Mouse (Mus musculus): Measurements from ENCODE around the gene C2cd6.

The C2cd6 gene

DNA sequence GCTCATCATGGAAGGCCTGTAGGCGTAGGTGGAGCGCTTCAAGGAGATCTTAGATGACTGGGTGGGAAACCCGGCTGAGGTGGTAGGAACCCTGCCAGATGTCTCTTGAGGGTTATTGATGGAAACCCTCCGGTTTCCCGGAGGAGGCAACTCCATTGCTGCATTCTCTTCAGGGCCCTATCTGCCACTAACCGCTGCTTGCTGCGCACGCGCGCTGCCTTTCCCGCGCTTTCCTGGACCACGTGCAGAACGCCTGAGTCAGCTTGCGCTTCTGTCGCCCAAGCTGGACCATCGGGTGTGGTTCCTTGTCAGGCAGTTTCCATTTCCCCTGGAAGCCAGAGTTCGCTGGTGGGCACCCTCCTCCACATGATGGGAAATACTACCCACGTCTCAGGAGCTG is at the start of gene C2cd6:
Gene C2cd6 (minus strand): TSS at position 196 of the 400 bp plus-strand sequence.
- no peak for DNase-seq (ENCODE audit: low spot score in 2 of 2)

DNA sequence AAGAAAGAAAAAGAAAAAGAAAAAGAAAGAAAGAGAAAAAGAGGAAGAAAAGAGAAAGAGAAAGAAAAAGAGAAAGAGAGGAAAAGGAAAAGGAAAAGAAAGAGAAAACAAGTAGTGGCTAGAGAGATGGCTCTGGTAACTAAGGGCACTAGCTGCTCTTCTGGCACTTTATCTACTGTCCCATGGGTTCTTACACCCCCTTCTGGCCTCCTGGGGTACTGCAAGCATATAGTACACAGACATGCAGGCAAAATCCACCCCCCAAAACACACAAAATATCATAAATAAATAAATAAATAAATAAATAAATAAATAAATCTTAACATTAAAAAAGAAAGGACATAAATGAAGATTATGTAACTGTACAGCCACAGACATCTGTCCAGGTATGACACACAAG is 48.1 kb upstream of the C2cd6 start:
- DNase-seq (ENCODE audit: low spot score in 2 of 2), result peak; percentile 62 to 77

DNA sequence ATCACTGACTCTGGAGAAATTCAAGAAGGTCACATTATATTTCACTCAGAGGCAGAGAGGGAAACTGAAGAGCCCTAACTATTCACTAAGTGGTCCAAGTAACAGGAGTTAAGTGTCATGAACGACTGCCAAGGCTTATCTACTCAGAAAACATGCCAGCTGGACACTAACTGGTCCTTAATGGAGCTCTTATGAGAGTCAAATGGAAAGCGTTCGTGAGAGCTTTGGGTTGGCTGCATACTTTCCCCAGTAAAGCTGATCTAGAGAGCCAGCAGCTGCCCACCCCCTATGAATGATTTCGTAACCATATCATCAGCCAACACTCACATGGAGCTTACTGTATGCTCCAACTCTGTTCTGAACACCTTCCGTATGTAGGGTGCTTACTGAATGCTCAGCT is 39.7 kb upstream of the C2cd6 start:
- no peak for DNase-seq (ENCODE audit: low spot score in 2 of 2)

DNA sequence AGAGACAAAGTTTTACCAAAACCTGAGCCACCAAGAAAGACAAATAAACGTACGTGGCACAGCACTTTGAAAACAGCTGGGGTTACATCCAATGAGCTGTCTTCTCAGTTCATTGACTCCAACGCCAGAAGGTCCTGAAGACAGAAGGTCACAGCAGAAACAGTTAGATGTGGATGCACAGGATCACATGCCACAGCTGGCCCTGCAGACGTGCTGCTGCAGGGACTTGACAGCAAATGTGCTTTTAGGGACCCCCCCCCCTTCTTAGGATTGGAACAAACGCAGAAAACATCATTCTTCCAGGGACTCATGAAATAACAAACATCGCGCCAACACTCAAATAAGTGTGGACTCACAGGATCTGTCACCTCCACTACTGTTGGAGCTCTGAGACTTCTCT is 34.2 kb upstream of the C2cd6 start:
- no peak for DNase-seq (ENCODE audit: low spot score in 2 of 2)

DNA sequence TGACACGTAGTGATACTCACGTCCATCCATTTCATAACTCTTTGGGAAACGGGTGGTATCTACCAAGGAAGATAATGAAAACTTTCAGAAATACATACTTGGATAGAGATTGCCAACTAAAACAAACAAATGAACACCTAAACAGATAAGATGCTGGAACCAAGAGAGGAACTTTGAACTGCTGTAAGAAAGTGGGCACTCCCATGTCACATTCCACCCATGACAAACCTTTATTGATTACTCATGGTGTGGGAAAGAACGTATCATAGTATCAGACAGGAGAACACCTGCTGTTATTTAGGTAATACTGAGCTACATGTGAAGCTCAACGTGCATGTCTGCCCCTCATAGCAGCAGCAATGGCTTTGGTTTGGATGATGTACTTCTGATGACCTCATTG is 30.9 kb upstream of the C2cd6 start:
- no peak for DNase-seq (ENCODE audit: low spot score in 2 of 2)

DNA sequence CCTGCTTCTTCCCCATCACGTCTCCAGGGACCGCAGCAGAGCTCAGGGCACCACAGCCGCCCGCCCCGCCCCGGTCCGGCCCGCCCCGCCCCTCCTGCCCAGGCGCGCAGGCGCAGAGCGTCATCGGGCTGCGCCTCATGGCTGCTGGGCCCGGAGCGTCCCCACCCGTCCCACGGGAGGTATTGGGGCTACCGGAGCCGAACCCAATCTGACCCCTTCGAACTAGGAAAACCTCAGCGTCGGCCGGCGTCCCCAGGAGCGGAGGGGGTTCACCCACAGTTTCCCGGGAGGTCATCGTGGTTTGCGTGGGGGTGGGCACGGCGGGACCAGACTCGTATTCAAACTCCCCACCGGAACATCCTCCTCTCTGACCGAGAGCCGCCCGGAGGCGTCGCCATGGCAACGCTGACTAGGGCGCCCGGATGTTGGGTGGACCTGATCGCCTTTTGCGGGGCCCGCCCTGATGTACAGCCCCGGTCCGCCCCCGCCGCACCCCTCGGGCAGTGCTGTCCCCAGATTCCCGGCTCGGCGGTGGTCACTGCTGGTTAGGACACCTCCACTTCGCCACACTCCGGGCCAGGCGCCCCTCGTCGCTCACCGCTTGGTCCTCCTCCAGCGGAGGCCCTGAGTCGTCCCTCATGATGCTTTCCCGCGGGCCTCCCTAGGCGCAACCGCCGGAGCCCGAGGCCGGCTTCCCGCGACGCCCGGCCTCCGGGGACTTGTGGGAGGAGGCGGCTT is 25.2 kb upstream of the C2cd6 start, which contains the start of gene Tmem237:
Gene Tmem237 (minus strand): TSS at position 689 of the 738 bp plus-strand sequence.
- DNase-seq (ENCODE audit: low spot score in 2 of 2), result peak; percentile 70 to 87

DNA sequence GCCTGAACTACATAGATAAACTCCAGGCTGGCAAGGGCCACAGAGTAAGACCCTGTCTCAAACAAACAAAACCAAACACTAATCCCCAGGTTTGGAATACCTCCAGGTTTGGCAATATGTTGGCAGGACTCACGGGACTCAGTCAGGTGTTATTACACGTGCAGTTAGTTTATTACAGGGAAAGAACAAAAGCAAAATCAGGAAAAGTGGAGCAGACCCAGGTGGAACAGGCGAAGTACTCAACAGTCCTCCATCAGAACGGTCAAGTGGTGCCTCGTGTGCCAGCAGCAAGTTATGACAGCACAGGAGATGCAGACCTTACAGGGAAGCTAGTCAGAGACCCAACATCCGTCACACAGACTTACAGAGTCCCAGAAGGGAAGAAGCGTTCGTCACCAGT is 15.8 kb upstream of the C2cd6 start:
- no peak for DNase-seq (ENCODE audit: low spot score in 2 of 2)

DNA sequence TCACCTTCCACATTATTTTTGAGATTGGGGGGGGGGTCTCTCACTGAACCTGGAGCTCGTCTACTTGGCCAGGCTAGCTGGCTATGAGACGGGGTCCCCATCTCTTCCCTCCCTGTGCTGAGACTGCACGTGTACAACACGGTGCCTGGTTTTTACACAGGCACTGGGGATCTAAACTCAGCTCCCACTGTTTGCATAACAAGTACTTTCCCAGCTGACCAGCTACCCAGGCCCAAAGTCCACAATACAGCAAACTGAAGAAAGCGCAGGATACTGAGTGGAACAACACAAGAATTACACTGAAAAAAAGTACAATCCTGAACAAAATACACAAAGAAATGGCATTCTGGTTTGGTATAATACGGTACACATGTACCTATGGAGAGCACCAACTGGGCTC is 7.4 kb upstream of the C2cd6 start:
- no peak for DNase-seq (ENCODE audit: low spot score in 2 of 2)

DNA sequence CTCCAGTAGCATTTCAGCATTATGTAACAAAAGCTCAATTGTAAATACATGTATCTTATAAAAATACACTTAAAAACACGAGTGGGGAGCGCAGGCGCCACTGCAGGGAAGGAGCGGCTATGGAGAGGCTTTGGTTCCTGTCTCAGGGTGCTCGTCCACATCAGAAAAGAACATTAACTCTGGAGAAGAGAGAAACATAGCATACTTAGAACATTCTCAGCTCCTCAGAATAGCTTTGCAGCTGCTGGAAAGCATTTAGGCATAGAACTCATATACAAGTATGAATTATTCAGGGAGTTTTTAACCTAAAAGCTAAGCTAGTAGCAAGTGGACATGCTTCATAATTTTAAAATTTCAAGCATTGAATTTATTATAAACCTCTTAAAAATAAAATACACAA is 6.3 kb upstream of the C2cd6 start:
- no peak for DNase-seq (ENCODE audit: low spot score in 2 of 2)

DNA sequence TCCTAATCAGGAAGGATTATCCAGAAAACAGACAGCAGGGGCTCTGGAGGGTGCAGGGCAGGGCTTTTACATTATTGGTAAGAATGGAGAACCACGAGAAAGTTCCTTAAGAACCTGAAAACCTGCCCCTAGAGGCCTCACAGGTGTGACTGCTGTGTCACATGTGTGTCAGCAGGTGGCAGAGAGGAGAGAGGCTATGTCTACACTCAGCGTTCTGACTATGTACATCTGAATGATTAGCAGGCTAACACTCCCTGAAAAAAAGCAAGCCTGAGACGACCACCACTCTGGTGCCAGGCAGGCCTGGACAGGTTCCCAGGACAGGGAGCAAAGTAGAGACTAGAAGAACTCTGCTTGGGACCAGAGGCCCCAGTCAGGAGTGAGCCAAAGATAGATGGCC is 23.8 kb downstream of the C2cd6 start:
- peak; percentile 24 to 53 for DNase-seq (ENCODE audit: low spot score in 2 of 2)

DNA sequence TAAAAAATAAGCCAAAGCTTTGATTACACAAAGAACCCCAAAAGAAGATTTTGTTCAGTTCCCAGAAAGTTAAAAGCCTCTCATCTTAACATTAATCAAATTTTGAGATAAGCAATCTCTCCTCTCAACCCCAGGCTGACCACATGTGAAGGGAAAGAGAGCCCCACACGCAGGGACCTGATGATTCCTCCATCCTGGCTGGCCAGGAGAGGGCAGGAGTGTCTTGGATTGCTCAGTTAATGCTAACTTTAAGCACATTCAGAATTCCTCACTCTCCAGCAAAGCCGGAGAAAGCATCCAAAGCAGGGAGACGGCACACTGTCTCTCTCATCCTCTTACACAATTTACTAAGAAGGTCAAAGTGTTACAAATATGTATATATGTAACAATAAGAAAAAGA is 26.7 kb downstream of the C2cd6 start:
- no peak for DNase-seq (ENCODE audit: low spot score in 2 of 2)

DNA sequence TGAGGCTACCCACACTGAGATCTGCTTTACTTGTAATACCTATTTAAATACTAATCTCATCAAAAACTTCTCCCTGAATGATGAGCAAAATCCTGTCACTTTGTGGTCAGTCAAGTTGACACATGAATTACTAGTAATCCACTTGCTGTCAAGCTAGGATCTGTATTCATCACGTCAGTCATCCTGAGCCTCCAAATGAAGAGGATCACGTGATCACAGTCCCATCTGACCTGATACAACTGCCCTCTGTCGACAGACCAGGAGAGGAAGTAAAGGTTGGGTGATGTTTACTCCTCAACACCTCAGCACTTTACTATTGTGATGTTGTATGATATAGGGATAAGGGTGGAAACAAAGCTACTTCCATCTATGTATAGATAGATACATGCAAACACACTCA is 31.0 kb downstream of the C2cd6 start:
- DNase-seq (ENCODE audit: low spot score in 2 of 2), result no peak

DNA sequence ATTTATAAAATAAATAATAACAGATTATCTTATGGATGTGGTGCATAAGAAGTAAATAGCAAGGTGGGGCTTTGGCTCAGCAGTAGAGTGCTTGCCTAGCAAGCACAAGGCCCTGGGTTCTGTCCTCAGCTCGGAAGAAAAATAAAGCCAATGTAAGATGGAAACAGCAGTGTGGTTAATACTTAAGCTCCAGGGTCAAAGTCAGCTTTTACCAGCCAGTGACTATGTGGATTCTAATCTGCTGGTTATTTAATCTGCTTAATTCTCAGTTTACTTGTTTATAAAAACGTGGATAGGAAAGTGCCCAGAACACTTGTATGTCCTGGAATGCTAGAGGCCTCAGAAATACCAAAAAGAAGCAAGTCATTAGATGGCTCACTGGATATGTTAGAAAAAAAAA is 37.7 kb downstream of the C2cd6 start:
- DNase-seq (ENCODE audit: low spot score in 2 of 2), result no peak

DNA sequence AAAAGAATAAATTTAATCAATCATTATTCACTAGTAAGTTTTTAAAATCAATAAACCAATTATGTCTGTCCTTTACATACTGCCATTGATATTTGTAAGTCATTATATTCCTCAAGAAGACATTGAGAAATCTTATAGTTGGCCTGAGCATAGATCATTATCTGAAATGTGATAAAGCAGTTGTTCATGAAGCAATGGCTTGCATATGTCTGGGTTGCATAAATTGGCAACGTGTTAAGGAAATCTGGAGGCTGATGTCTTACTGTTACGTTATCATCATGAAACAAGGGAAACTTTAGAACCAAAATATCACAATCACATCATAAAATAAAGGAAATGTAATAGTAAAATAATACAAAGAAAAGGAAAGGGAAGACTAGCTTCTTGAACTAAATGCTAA is 43.4 kb downstream of the C2cd6 start:
- DNase-seq (ENCODE audit: low spot score in 2 of 2), result no peak

DNA sequence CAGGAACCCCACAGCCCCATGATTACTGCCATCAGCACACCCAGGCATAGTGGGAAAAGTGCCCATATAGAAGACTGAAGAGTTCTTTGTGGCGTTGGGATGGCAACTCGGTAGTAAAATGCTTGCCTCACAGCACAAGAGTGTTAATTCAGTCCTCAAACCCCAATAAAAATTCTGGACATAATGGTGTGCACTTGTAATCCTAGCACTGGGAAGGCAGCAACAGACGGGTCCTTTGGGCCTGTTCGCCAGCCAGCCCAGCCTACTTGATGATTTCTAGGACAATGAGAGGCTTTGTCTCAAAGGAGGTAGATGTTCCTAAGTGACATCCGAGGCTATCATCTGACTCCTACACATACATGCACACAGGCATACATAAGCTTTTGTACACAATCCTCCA is 57.0 kb downstream of the C2cd6 start:
- no peak for DNase-seq (ENCODE audit: low spot score in 2 of 2)

DNA sequence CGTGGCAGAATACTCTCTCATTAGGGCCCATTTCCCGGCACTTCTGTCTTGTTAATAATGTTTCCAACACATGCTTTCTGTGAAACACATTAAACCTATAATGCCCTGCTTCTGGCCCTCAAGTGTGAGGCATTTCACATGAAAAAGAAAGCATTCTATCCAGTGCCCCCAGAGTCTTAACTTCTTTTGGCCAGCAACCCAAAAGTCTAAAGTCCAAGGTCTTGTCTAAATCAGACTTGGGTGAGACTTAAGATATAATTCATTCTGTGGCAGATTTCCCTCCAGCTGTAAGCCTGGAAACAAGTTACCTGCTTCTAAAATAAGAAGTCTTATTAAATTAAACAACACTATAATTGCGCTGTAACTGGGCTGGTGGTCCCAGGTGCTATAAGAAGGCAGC is 73.1 kb downstream of the C2cd6 start:
- DNase-seq (ENCODE audit: low spot score in 2 of 2), result no peak

DNA sequence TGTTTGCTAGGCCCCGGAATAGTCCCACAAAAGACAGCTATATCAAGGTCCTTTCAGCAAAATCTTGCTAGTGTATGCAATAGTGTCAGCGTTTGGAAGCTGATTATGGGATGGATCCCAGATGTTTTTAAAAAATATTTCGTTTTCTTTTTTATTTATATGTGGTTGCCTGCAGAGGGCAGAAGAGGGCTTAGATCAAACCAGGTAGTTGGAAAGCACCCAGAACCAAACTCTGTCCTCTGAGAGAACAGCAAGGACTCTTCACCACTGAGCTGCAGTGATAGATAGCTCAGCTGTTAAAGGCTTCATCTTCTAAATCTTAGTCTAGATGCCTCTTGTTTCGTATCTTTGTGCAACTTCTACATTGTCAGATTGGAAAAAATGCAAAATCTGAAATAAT is 85.5 kb downstream of the C2cd6 start:
- peak in 1 of 2 experiments; percentile 22 for DNase-seq (ENCODE audit: low spot score in 2 of 2)

Data from thymus, postnatal 10 days (tissue).